Mouse (Mus musculus) heart, adult 9 months (tissue): ENCODE results near the gene Tenm2.

Source experiments
- DNase-seq, 2 experiments: peaks; one replicate each; pipeline ENCODE4 v3.0.0; 2022; ENCODE audit warnings: low spot score in 2 of 2

Gene Tenm2

DNA sequence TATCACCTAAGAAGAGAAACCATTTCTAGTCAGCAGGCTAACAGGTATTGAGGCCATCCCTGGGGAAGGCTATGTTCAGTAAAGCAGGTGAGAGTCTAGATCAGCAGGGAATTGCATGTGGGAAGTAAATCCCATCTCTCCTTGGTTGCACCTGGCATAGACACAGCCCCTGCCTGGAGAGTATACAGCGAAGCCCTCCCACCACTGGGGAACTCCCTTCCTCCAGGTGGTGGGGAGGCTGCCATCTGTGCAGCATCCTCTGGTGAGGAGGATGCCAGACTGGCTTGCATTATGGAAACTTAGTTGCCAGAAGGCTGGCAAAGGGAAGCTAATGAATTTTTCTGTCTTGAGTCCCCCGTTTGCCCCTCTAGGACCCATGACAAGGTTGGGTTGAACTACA, 1243.9 kb downstream of the Tenm2 start:
- DNase-seq = no peak

DNA sequence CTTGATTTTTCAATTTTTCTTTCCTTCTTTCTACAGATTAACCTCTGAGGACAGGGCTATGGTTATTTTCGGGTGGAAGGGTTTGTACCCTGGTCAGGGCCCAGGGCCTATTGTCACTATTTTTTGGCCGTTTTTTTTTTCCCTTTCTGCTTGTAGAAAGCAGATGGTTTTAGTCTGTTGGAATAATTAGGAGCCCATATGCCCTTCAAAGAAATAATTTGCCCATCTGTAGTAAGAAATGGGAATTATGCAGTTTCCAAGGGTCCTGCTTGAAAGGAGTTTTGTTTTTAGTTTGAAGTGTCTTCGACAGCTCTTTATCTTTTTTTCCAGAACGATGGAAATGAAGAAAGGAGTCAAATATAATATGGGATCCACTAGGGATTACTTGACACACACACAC, 1245.8 kb downstream of the Tenm2 start:
- no peak for DNase-seq

DNA sequence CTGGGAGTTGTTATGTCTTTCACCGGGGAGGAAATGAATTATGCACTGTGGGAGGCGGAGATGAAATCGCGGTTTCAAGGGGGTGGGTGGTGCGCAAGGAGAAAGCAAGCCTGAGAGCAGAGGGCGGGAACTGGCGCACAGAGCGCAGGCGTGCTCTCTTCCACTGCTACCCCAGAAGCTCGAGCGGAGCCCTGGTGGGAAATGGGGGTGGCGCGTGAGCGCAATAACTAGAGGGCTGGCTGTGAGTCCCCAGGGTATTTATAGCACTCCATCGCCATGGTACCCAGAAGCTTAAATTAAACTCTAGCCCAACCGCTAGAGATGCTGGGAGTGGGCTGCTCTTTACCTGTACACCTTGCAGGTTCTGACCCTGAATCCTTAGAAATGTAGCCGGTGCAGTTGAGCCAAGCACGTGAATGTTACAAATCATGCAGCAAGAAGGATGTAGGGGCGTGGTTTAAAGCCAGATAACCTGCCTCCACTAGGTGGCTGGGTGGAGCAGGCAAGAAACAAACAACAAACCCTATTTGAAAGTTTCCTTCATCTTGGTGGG, 1249.8 kb downstream of the Tenm2 start:
- no peak for DNase-seq

DNA sequence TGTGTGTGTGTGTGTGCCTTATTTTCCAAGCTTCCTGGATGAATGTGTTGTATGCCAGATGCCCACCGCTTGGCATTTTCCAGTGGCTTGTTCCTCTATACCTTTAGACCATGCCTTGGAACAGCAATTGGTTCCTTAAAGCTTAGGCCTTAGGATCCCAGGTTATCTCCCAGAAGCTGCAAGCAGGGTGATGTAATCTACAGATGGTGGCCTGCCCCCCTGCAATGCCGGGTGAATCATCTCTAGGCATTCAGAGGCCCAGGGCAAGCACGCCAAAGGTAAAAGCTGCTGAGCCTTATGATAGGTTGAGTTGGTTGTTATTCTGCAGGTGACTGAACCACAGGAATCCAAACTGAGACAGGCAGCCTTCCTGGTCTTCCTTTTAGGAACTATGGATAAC, 1253.0 kb downstream of the Tenm2 start:
- DNase-seq = no peak

DNA sequence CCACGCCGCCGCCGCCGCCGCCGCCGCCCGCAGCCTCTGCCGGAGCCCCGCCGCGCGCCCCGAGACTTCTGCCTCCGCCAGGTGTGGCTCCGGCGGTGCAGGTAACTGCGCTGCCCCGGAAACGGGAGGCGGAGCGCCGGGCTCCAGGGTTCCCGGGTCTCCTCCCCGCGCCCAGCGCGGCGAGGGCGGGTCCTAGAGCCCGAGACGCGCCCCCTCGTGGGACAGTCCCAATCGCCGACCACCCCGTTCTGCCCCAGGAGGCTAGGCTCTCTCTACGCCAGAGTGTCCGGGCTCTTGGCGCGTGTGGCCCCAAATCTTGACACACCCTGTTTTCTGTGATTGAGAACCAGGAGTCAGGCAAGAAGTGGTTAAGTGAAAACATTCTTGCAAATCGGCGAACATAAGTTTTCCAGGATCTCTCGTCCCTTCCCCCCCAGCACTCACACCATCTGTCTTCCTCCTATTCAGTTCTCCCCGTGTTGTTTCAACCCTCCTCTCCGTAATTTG, 1255.3 kb downstream of the Tenm2 start, which contains the start of gene Wwc1:
TSS of gene Wwc1 (minus strand) at position 117 of the 507 bp plus-strand sequence.
- no peak for DNase-seq

DNA sequence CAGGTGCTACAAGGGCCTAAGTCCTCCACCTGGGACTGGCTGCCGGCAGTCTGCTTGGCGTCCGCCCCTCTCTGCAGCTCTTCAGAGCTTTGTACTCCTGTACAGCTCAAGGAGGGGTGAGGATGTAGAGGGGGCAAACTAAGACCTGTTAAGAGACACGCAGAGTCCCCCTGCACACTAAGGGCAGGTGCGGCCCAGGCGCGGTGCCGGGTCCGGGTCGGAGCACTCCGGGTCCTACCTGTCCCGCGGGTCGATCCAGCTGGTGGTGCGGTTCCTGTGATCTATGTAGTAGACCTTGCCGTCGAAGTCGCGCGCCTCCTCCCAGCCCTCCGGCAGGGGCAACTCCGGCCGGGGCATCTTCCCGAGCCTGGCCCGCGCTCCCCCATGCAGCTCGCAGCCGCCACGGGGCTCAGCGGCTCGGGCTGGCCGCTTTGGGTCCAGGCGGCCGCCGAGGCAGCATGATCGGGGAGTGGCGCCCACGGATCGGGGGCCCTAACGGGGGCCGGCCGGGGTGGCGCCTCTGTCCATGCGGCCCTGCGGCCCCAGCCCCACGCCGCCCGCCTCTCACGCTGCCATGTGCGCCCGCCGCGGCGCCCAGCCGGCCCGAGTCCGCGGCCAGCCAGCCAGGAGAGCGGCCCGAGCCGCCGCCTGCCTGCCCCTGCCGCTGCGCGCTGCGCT, 1255.9 kb downstream of the Tenm2 start:
- DNase-seq = no peak

DNA sequence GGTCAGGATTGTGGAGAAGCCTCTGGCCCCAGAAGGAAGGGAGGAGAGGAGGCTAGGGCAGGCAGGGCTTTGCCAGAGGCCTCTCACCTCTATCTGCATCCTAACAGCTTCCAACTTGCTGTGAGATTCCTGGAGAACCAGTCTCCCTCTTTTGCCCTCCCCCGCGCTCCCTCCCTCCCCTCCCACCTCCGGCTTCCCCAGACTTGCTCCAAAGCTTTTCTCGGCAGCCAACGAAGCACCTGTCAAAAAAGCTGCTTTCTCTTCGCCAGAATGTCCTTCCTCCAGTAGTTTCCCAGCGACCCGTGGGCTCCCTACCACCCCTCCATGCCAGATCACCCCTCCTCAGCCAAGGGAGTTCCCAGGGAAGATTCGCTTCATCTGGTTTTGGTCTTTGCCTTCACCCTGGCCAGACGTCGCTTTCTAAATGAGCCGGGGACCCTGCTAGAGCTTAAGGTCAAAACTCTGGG, 1256.5 kb downstream of the Tenm2 start:
- DNase-seq = no peak

DNA sequence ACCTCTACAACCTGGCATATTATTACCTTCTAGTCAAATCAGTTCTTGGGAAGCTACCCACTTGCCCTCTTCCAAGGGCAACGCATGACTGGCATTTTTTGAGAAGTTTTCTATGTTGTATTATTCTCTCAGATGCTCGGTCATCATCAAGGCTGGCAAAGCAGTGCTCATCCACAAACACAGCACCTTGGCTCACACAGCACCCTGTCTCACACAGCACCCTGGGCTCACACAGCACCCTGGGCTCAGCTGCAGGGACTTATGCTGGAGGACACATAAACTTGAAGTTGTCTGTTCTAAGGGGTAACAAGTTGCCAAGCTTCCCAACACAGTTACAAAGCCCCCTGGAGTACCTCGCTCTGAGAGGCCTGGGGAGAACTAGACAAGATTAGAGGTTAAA, 1258.0 kb downstream of the Tenm2 start:
- DNase-seq = no peak

DNA sequence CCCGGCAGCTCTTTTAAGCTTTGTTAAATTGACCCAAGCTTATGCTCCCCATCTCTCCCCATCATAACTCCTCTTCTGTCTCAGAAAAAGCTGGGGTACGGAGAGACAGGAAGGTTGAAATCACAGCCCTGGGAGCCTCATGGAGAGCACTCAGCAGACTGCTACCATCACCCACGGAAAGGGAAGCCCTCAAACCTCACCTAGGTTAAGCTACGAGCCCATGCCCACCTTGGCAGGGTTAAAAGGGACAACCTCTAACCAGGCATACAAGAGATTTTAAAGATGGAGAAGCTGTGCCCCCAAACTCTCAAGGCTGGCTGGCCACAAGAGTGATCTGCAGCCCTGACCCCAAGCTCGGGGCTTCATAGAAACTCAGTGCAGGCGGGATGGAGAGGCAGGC, 1258.7 kb downstream of the Tenm2 start:
- no peak for DNase-seq

DNA sequence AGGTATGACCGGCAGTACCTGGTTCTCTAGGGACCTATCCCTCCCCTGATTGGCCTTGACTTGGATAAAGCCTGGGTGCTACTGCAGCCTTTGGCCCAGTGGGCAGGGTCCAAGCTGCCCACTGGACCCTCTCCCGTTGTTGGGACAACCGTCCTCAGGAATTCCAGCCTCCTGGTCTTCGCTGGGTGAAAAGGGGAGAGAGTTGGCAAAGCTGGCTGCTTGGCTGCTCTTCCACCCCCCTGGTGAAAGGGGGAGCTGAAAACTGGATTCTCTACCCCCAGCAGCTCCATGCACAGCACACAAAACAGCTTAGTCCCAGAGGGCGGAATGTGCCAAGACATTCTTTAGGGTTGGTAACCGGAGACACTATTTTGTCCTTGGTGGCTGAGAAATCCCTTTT, 1259.3 kb downstream of the Tenm2 start:
- DNase-seq = no peak

DNA sequence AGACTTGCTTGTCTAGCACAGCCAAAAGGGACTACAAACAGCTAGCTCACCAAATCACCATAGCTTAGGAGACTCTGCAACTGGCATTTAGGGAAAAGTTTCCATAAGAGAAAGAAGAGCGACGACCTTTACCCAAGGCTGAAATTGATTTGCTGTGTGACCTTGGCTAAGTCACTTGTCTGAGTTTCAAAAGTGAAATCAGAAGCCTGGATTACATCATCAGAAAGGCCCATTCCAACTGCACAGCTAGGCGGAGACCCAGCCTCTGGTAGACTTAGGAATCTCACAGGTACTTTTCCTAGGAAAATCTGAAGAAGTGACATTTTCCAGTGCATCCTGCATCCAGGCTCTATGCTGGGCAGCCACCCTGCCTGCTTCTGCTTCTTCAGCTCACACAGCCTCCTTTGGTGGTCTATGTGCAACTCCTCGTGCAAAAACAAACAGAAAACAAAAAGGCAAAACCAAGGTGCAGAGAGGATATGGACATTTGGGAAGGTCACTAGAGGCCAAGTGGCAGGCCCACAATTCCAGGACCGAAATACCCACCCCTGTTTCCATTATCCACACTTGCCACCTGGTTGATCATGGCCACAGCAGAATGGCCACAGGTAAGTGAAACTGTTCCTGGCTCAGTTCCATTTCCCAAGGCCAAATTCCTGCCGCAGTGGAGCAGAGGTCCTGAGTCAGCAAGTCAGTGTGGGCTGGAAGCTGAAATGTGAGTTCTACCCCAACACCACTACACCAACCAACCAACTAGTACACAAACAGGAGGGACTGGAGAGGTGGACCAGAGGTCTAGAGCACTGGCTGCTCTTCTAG, 1260.9 kb downstream of the Tenm2 start:
- DNase-seq = no peak

DNA sequence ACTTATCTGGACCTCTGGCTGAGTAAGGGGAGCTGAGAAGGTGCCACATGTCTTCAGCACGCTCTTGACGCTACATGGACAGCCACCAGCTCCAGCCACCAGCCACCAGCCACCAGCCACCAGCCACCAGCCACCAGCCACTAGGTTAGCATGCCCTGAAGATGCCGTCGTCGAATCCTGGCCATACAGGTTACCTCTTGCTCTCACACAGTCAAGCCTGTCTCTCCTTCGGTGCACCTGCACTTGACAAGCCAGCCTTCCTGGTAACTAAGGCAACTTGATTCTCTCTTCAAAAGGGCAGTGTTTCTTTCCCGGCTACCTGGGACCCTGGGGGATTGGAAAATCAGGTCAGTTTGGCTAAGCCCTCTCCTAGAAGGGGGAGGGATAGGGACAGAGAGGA, 1262.6 kb downstream of the Tenm2 start:
- no peak for DNase-seq

DNA sequence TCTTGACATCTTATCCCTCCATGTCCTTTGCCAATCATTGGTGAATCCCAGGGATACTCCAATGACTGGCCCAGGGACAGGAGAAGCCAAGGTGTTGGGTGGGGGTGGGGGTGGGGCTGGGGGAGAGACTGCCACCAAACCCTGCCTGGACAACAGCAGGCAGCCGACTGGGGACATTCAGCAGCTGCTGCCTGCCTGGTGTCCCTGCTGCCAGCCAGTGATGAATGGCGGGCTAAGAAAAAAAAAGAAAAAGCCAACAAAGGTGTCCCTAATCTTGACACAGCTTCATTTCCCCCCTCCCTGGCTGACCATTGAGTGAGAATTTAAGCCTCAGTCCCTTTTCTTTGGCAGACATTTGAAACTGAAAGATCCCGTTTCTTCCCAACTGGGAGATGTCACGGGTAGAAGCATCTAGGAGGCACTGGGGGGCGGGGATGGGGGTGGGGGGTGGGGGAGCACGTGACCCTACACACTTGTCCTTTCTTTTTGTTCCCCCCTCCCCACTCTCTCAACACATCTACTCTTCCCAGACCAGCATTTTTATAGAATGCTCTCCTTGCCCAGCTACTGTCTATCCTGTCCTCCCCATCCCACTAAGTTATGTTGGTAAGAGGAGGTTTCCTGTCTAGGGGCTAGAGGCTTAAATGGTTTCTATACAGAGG, 1263.4 kb downstream of the Tenm2 start:
- no peak for DNase-seq

DNA sequence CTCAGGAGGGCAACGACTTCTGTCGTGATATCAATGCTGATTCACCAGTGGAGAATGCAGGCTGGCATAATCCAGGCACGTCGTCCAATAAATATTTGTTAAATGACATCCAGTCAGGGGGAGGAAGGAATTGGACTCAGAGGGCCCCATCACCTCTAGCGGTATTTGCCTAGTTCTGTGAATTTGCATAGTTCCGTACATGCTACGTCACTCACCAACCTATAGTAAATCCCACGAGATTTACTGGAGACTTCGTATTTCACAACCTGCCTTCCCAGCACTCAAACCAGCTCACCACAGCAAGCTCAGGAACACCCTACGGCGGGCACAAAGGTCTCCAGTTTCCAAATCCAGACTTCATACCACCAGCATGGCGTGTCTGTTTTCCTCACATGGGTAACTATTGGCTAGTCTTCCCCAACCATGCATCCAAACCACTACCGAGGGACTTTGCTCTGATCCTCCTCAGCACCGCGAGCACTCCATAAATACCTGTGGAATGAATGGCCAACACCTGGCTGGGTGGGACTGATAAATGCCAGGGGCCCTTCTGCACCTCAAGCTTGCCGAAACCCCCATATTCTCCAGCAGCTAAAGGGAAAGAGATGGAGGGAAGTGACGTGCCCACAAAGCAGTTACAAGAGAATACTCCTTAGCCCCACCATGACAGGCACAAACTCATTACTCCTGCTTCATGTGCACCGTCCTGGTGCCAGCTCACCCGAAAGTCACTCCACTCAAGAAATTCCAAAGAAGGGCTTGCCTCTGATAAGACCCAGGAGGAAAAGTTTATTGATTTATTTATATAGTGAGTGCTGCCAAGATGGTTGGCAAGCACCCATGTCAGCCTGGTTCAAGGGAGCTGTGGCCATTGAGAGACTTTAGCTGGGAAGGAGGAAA, 1264.7 kb downstream of the Tenm2 start:
- DNase-seq = no peak

DNA sequence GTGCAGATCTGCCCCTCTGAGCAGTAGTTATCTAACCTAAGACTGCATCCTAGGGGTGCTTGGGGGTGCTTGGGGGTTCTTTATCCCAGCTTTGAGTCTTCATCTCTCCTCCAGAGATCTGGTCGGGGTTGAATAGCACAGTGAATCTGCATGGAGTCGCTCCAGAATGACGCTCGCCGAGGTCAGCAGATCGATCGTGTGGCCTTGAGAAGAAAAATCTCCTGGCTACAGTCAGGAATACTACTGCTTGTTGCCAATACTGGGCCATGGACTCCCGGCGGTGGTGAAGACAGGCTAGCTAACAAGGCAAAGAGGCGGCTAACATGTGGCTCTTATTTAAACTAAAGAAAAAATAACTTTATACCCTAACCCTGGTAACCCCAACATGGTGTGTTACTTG, 1267.5 kb downstream of the Tenm2 start:
- no peak for DNase-seq

DNA sequence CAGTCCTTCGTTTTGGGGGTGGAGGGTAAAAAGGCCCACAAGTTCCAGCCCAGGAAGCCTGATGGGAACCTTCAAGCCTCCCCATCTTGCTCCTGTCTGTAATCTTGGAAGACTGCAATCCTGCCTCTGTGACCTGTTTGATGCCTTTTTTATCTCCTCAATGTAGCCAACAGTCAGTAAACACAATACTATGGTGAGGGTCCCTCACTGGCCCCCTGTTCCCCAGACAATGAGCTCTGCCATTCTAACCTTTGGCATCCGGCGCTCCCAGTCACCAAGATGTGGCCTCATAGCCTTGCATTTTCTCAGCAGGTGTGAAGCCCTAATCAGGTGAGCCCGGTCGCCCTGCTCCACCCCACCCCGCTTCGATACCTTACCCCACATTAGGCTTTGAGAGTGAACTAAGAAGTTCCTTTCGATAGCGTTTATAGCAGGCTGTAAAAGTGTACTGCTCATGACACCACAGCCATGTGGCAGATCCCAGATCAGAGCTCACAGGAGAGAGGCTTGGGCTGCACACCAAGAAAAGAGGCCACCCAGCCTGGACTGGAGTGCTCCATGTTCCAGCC, 1271.7 kb downstream of the Tenm2 start:
- DNase-seq = no peak

DNA sequence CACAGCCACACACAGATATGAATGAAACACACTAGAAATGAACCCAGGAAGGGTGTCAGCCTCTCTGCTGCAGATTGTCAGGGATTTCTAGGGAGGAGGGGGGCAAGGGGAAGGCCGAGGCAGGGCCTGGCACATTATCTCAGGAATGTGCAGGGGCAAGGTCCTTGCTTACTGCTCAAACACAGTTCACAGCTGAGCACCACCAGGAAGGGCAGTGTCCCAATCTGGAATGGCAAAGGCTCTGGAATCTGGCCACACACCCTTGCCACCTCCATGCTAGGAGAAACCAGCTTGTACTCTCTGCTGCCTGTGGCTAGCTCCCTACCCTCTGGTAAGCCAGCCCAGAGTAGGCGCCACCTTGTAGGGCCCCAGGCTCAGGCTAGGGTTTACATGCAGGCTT, 1272.2 kb downstream of the Tenm2 start:
- no peak for DNase-seq

DNA sequence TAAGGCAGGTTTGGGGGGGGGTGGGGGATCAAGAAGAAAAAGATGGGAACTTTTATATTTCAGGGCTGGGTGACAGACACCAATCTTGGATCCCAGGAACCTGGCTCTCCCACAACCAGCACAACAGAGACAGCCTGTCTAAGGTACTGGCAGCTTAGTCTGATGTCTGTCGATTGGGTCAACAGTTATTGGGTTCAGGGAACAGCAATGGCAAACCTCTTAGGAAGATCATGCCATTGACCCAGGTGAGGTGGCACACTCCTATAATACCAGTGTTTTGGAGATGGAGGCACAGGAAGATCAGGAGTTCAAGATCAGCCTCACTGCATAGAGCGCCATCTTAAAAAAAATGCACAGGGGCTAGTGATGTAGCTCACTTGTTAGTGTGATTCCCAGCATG, 1273.3 kb downstream of the Tenm2 start:
- DNase-seq = no peak

DNA sequence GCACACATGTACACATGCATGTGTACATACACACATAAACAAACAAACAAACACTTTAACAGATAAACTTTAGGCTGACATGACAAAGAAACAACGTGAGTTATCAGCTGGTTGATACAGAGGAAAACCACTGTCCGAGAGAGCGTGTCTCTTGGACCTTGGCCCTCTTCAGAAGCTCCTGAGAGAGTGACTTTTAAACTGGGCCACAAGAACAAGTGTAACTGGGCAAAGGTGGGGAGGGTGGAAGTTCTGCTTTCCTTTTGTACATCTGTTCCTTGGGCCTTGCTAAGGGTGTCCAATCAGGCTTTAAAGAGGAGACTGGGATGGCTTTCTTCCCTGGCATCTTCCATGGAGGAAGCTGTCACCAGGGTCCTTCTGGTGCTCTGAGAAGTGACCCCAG, 1276.5 kb downstream of the Tenm2 start:
- no peak for DNase-seq
